Mouse (Mus musculus): ENCODE measurements around the gene Cyp2u1.

DNA sequence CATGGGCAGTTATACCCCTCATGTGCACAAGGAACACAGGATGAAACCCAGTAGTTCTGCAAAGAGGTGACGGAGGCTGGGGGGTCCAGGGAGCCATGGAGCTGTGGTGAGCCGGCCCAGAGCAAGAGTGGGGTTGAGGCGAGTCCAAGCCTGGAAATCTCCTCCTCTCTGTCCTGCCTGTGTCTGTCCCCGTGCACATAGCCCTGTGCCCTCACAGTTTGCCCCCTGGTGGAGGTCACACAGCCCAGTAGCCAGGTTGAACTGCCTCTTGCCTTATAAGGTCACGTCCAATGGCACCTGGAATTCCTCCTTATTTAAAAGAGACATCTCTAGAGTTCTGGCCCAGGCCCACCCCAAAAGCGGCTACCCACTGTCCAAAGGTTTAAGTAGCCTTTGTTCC is 55.6 kb downstream of the Cyp2u1 start:
- TF ChIP-seq CTCF (IDR thresholded peaks at IDR 0.05; ENCODE audit: low read depth) (no peak), EP300 (IDR thresholded peaks at IDR 0.05; ENCODE audit: low read depth) (no peak)
